Mouse (Mus musculus) hindbrain, embryonic 13.5 days (tissue): ENCODE data around the gene Cdk5rap2. TPM values are rescaled to one million over a fixed set of nuclear protein-coding genes. Genes with fewer than 3 reads are reported as not detected.

Experiments used
- ATAC-seq: fragments of 200-750 bp; cut with Nextera tagmentation; 2 replicates; pipeline ENCODE4 v1.8.0; 2017; ENCODE audit warnings: moderate TSS enrichment; ENCODE audit not compliant: low FRiP score
- H3K27ac ChIP-seq: fragments of 300-500 bp; sonication (generic); 2 replicates; pipeline ENCODE4 v1.5.1; 2015; ENCODE audit warnings: inconsistent platforms, mild to moderate bottlenecking, moderate library complexity
- H3K27me3 ChIP-seq: fragments of 300-500 bp; sonication (generic); 2 replicates; pipeline ENCODE4 v1.6.1; 2015; ENCODE audit warnings: mild to moderate bottlenecking, inconsistent platforms
- H3K36me3 ChIP-seq: fragments of 300-500 bp; sonication (generic); 2 replicates; pipeline ENCODE4 v1.6.1; 2015; ENCODE audit warnings: mild to moderate bottlenecking, inconsistent platforms
- H3K4me1 ChIP-seq: fragments of 300-500 bp; sonication (generic); replicated peaks from 2 replicates; pipeline ENCODE4 v1.6.1; 2015; ENCODE audit warnings: inconsistent platforms
- H3K4me2 ChIP-seq: fragments of 300-500 bp; sonication (generic); 2 replicates; pipeline ENCODE4 v1.6.1; 2015; ENCODE audit warnings: inconsistent platforms, mild to moderate bottlenecking, moderate library complexity
- H3K4me3 ChIP-seq: fragments of 300-500 bp; sonication (generic); 2 replicates; pipeline ENCODE4 v1.5.1; 2015; ENCODE audit warnings: mild to moderate bottlenecking, inconsistent platforms
- H3K9ac ChIP-seq: fragments of 300-500 bp; sonication (generic); 2 replicates; pipeline ENCODE4 v1.6.1; 2015; ENCODE audit warnings: mild to moderate bottlenecking, inconsistent platforms
- H3K9me3 ChIP-seq: fragments of 300-500 bp; sonication (generic); 2 replicates; pipeline ENCODE4 v1.6.1; 2016; ENCODE audit warnings: inconsistent platforms
- WGBS: fragments of 180-500 bp; shearing (Covaris S2); methylation state at CpG from one replicate; pipeline ENCODE4 v1.1.7; 2015; 5-methylcytosine and 5-hydroxymethylcytosine counted together
- polyA plus RNA-seq: library from polyadenylated mRNA; unstranded; fragments of >200 nt; fragmentation: Nextera tagmentation; extraction: Ambion mirVana; gene quantifications from 2 replicates; pipeline ENCODE4 v1.2.1, GENCODE M21; 2015

The Cdk5rap2 gene
- polyA plus RNA-seq, 1 experiment from 2014 or later: 12.5 TPM

GRCm38 (mm10) chr4:70258205-70258604, 152.0 kb downstream of the Cdk5rap2 start:
- peak; percentile 64; the same call in 1 of the 2 replicates for ATAC-seq
- no peak overlapping the region for H3K4me2 ChIP-seq
- no peak overlapping the region for H3K9ac ChIP-seq
- WGBS: 76% methylated on average over 6 of the region's 6 CpGs
- H3K36me3 ChIP-seq: peaks cover 43% of the 10 kb centered on the region
- H3K4me3 ChIP-seq: no peak overlapping the region
- H3K27me3 ChIP-seq: no peaks in the 10 kb centered on the region
- H3K27ac ChIP-seq: 0 out of 2 replicates have a peak overlapping the region, but pooled peaks have one; percentile 4
- H3K9me3 ChIP-seq: no peaks in the 10 kb centered on the region
- H3K4me1 ChIP-seq: peaks cover 22% of the 10 kb centered on the region

- 76% methylated on average over 5 of the region's 5 CpGs for WGBS
These were observed 158.5 kb downstream of the Cdk5rap2 start for GRCm38 (mm10) chr4:70251782-70252181.

GRCm38 (mm10) chr4:70245706-70246105, 164.5 kb downstream of the Cdk5rap2 start:
- Histone ChIP-seq H3K4me3 (no peak overlapping the region), H3K4me2 (no peak overlapping the region), H3K36me3 (peaks cover 33% of the 10 kb centered on the region), H3K9ac (no peak overlapping the region), H3K27me3 (no peaks in the 10 kb centered on the region), H3K9me3 (no peaks in the 10 kb centered on the region), H3K4me1 (peaks cover 5% of the 10 kb centered on the region; the same call in 1 of the 2 replicates), H3K27ac (peak overlapping the region; percentile 18; the same call in 1 of the 2 replicates)
- ATAC-seq: no peak
- WGBS: 74% methylated on average over 6 of the region's 6 CpGs

More at GRCm38 (mm10) chr4:70251782-70252181, 158.5 kb downstream of the Cdk5rap2 start:
- Histone ChIP-seq H3K27ac (no peak overlapping the region), H3K27me3 (no peaks in the 10 kb centered on the region), H3K4me1 (no peaks in the 10 kb centered on the region), H3K36me3 (peaks cover 42% of the 10 kb centered on the region), H3K9me3 (no peaks in the 10 kb centered on the region), H3K4me3 (no peak overlapping the region), H3K4me2 (no peak overlapping the region), H3K9ac (no peak overlapping the region)
- no peak for ATAC-seq

- no peak for ATAC-seq
- H3K4me1 ChIP-seq: peaks cover 5% of the 10 kb centered on the region; the same call in 1 of the 2 replicates
- no peaks in the 10 kb centered on the region for H3K27me3 ChIP-seq
- H3K36me3 ChIP-seq: peaks cover 41% of the 10 kb centered on the region
- 67% methylated on average over 3 of the region's 3 CpGs for WGBS
- no peak overlapping the region for H3K4me3 ChIP-seq
- H3K27ac ChIP-seq: no peak overlapping the region
- no peak overlapping the region for H3K9ac ChIP-seq
- no peak overlapping the region for H3K4me2 ChIP-seq
- H3K9me3 ChIP-seq: no peaks in the 10 kb centered on the region
These were observed 166.6 kb downstream of the Cdk5rap2 start for GRCm38 (mm10) chr4:70243561-70244120.

GRCm38 (mm10) chr4:70239731-70240130, 170.5 kb downstream of the Cdk5rap2 start:
- no peak overlapping the region for H3K27ac ChIP-seq
- no peaks in the 10 kb centered on the region for H3K9me3 ChIP-seq
- no peaks in the 10 kb centered on the region for H3K27me3 ChIP-seq
- no peak overlapping the region for H3K4me3 ChIP-seq
- ATAC-seq: no peak
- no peak overlapping the region for H3K4me2 ChIP-seq
- H3K9ac ChIP-seq: no peak overlapping the region
- no peaks in the 10 kb centered on the region for H3K4me1 ChIP-seq
- WGBS: 95% methylated on average over 7 of the region's 7 CpGs
- H3K36me3 ChIP-seq: peaks cover 69% of the 10 kb centered on the region

GRCm38 (mm10) chr4:70238862-70239261, 171.4 kb downstream of the Cdk5rap2 start:
- no peak overlapping the region for H3K9ac ChIP-seq
- no peaks in the 10 kb centered on the region for H3K27me3 ChIP-seq
- no peaks in the 10 kb centered on the region for H3K9me3 ChIP-seq
- 0 out of 2 replicates have a peak, but pooled peaks cover 3% of the 10 kb centered on the region for H3K4me1 ChIP-seq
- H3K4me2 ChIP-seq: no peak overlapping the region
- no peak overlapping the region for H3K27ac ChIP-seq
- H3K4me3 ChIP-seq: no peak overlapping the region
- H3K36me3 ChIP-seq: peaks cover 68% of the 10 kb centered on the region
- ATAC-seq: no peak
- 97% methylated on average over 6 of the region's 6 CpGs for WGBS

GRCm38 (mm10) chr4:70232383-70232782, 177.9 kb downstream of the Cdk5rap2 start:
- Histone ChIP-seq H3K27me3 (no peaks in the 10 kb centered on the region), H3K4me3 (no peak overlapping the region), H3K36me3 (peaks cover 34% of the 10 kb centered on the region), H3K9me3 (no peaks in the 10 kb centered on the region), H3K9ac (no peak overlapping the region), H3K4me1 (0 out of 2 replicates have a peak, but pooled peaks cover 3% of the 10 kb centered on the region), H3K4me2 (no peak overlapping the region), H3K27ac (no peak overlapping the region)
- ATAC-seq: no peak
- WGBS: 62% methylated on average over 3 of the region's 3 CpGs

GRCm38 (mm10) chr4:70229874-70230273, 180.4 kb downstream of the Cdk5rap2 start:
- Histone ChIP-seq H3K9me3 (no peaks in the 10 kb centered on the region), H3K36me3 (peaks cover 40% of the 10 kb centered on the region), H3K9ac (no peak overlapping the region), H3K27me3 (no peaks in the 10 kb centered on the region), H3K4me2 (no peak overlapping the region), H3K4me3 (no peak overlapping the region), H3K27ac (no peak overlapping the region), H3K4me1 (0 out of 2 replicates have a peak, but pooled peaks cover 3% of the 10 kb centered on the region)
- WGBS: 96% methylated on average over 4 of the region's 4 CpGs
- no peak for ATAC-seq

- peaks cover 48% of the 10 kb centered on the region for H3K36me3 ChIP-seq
- 88% methylated on average over 2 of the region's 2 CpGs for WGBS
- no peak overlapping the region for H3K9ac ChIP-seq
- no peak for ATAC-seq
- no peaks in the 10 kb centered on the region for H3K9me3 ChIP-seq
- H3K4me2 ChIP-seq: no peak overlapping the region
- no peak overlapping the region for H3K4me3 ChIP-seq
- H3K27me3 ChIP-seq: no peaks in the 10 kb centered on the region
- no peak overlapping the region for H3K27ac ChIP-seq
- no peaks in the 10 kb centered on the region for H3K4me1 ChIP-seq
These were observed 181.9 kb downstream of the Cdk5rap2 start for GRCm38 (mm10) chr4:70228350-70228749.

GRCm38 (mm10) chr4:70227667-70228066, 182.6 kb downstream of the Cdk5rap2 start:
- Histone ChIP-seq H3K4me1 (no peaks in the 10 kb centered on the region), H3K36me3 (peaks cover 55% of the 10 kb centered on the region), H3K9me3 (no peaks in the 10 kb centered on the region), H3K27ac (no peak overlapping the region), H3K4me2 (no peak overlapping the region), H3K9ac (no peak overlapping the region), H3K4me3 (no peak overlapping the region), H3K27me3 (no peaks in the 10 kb centered on the region)
- WGBS: 90% methylated on average over 3 of the region's 3 CpGs
- no peak for ATAC-seq

- Histone ChIP-seq H3K9ac (no peak overlapping the region), H3K4me2 (no peak overlapping the region), H3K27me3 (no peaks in the 10 kb centered on the region), H3K27ac (no peak overlapping the region), H3K4me3 (no peak overlapping the region), H3K4me1 (peaks cover 16% of the 10 kb centered on the region), H3K36me3 (peaks cover 65% of the 10 kb centered on the region), H3K9me3 (no peaks in the 10 kb centered on the region)
- 89% methylated on average over 2 of the region's 2 CpGs for WGBS
- ATAC-seq: no peak
These were observed 185.7 kb downstream of the Cdk5rap2 start for GRCm38 (mm10) chr4:70224503-70224902.

GRCm38 (mm10) chr4:70221878-70222277, 188.4 kb downstream of the Cdk5rap2 start:
- Histone ChIP-seq H3K27ac (no peak overlapping the region), H3K4me3 (no peak overlapping the region), H3K9me3 (no peaks in the 10 kb centered on the region), H3K27me3 (no peaks in the 10 kb centered on the region), H3K4me1 (peaks cover 16% of the 10 kb centered on the region), H3K9ac (no peak overlapping the region), H3K4me2 (no peak overlapping the region), H3K36me3 (peaks cover 58% of the 10 kb centered on the region)
- 56% methylated on average over 3 of the region's 3 CpGs for WGBS
- no peak for ATAC-seq

- Histone ChIP-seq H3K36me3 (peaks cover 53% of the 10 kb centered on the region), H3K4me3 (no peak overlapping the region), H3K9me3 (no peaks in the 10 kb centered on the region), H3K4me1 (peaks cover 16% of the 10 kb centered on the region), H3K27ac (no peak overlapping the region), H3K27me3 (no peaks in the 10 kb centered on the region), H3K4me2 (no peak overlapping the region), H3K9ac (no peak overlapping the region)
- 96% methylated on average over 1 of the region's 1 CpGs for WGBS
- ATAC-seq: no peak
These were observed 188.9 kb downstream of the Cdk5rap2 start for GRCm38 (mm10) chr4:70221370-70221769.
